Mouse (Mus musculus) right cerebral cortex, postnatal 25 days (tissue): ENCODE measurements around the gene 3830406C13Rik.

Experiments used
- DNase-seq: peaks from one replicate; pipeline ENCODE4 v3.0.0; 2022

Gene 3830406C13Rik

DNA sequence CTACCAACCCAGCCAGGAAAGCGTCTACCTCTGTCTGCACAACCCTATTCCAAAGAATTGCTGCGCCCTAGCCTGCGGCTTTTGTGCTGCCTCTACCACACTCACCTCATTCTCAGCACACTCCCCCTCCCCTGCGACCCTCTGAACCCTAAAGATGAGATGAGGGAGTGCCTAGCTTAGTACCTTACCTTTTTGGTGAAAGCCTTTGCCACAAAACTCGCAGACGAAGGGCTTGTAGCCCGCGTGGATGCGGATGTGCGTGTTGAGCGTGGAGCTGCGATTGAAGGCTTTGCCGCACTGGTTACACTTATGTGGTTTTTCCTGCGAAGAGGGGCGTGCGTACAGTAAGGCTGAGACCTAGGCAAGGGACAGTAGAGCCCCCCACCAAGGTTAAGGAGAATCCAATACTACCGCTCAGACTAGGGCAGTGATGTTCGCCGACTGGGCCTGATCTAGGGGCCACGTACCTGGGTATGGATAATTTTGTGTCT is 59.5 kb downstream of the 3830406C13Rik start:
- DNase-seq: no peak

DNA sequence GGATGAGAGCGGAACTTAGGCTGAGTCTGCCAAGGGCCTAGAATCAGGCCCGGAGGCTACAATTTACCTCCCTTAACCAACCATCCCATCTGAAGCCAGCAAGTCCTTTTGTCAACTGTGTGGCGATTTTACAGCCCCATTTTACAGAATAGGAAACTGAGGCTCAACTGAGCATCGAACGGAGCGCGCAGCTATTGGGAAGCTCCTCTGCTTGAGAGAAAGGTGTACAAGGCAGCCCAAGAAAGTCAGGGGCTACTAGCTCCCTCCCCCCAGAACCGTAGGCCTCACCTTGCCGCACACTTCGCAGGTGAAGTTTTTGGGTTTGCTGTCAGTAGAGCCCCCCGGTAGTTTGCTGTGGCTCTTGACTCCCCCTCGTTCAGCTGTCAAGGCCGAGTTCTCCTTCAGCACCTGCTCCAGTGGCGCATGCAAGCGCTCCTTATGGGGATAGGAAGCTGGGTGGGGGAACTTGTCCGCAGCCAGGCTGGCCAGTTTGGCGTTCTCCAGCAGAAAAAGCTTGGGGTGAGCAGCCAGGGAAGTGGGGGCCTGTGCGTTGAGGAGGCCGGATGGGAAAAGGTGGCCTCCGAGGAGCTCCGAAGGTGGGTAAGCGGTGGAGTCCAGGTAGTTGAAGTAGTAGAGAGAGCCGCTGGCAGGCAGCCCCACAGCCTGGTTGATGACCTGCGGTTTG is 60.2 kb downstream of the 3830406C13Rik start:
- no peak for DNase-seq

DNA sequence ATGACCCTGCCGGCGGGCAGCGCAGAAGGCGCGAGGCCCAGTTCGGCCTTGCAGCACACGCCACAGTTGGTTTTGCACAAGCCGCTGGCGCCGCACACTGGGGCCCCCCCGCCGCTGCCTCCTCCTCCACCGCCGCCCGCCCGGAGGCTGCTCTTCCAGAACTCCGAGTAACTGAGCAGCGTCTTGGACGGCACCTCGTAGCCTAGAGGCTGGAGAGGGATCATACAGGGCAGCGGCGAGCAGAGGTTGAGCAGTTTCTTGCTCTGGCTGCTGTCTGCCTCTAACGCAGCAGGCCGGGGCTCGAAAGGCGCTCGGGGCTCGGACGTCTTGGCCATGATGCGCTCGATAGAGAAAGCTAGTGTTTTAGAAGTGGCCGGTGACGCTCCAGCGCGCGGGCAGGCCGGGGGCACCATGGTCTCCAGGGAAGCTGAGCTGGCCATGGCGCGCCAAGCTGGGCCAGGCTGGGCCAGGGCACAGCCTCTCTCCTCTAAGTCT is 60.8 kb downstream of the 3830406C13Rik start:
- DNase-seq: no peak

DNA sequence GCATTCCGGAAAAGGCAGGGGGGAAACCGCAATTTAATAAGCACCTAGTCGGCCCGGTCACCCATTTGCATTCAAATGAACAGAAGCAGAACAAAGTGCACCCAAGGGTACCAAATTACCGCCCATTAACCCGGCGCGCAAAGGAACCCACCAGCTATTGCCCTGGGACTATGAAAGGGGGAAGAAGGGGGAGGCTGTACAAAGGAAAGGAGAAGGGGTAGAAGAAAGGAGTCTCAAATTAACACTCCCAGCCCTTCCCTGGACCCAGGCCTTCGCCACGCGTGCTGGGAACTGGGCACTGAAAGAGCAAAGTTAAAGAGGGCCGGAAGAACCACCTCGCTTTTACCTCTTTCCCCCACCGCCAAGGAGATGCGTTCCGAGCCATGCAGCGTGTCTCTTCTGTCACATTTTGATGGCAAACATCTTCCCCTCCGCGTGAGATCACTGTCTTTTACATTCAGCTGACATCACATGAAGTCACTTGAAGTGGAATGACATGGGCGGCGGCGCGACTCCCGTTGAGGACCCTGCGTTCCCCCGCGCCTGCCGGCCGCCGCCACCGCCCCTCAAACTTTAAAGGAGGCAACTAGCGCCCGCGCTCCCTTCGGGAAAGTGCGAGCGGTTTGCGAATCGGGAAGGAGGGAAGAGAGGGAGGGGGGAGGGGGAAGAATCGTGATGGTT is 61.4 kb downstream of the 3830406C13Rik start:
- DNase-seq: no peak

DNA sequence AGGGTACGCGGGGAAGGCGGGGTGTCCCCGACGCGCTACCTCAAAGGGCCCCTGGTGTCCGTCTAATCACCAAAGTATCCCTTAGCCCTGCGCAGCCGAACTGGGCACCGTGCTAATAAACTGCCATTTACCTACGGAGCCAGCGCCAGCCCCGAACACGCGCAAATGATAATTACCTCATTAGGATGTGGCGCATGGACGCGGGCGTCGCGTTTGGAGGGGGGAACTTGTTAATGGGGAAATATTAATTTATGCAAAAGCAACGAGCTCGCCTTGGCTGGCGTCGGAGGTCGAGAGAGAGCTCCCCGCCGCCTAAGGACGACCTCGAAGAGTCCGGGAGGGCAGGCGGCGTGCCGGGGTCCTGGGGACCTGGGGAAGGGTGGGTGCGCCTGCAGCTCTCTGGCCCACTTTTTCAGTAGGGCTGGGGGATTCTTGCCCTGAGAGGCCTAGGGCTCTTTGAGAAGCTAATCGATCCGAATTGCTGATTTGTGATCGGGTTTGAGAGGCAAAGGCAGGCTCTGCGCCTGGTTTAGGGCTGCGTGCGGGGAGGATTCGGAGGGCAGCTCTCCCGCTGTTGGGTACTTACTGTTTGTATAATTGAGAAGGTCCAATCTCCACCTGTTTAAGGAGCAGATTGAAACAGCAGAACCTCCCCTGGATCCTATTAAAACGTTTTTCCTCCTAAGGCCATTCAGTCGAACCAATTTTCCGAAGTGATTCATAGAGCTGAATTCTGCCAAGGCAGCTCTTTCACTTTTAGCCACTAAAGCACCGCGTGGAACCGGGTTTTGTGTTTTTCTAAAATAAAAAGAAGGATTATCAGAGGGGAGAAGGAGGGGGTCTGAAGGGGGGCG is 62.3 kb downstream of the 3830406C13Rik start:
- DNase-seq: no peak

DNA sequence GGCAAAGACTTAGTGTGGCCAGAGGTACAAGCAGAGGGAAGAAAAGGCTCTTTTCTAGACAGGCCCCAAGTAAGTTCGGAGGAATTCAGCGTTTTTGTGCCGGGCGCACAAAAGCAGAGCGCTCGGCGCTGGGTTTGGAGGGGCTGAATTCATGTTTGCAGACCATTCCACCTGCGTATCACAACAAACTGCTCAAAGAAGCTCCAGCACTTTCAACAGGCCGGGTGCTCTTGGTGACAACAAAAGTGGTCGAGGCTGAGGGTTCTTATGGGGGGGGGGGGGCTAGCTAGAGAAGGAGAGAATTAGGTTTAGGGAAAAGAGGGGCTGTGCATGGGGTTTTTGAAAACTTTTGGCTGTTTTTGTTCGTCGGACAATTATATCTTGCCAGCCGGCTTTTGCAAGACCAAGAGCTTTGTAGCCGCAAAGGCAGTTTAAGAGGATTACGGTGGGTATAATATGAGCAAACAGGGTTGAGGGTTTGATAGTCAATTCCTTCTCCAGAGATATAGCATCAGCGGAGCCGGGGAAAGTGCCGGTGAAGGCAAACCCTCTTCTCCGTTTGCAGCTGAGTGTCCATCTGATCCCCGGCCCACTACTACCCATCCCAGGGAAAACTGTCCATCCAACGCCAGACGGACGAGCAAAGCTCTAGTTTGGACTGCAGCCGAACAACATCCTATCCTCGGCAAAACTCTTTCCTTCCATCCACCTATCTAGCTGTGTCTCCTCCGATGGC is 63.1 kb downstream of the 3830406C13Rik start:
- DNase-seq: no peak

DNA sequence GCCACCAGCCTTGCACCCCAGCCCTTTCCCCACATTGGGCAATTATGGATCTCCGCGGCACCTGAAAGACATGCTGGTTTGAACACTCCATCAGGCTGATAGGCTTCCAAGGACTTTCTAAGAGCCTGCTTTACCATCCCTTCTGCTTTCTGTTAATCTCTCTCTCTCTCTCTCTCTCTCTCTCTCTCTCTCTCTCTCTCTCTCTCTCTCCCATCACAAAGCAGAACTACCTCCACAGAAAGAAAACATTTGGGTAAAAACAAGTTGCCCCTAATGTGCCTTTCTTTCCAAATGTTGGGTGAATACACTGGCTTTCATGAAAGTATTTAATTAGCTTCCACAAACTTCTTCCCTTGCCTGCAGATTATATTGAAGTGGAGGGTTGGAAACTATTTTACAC is 64.1 kb downstream of the 3830406C13Rik start, which contains the start of gene Fezf2:
TSS of gene Fezf2 (minus strand) at position 101 of the 400 bp plus-strand sequence.
- no peak for DNase-seq

DNA sequence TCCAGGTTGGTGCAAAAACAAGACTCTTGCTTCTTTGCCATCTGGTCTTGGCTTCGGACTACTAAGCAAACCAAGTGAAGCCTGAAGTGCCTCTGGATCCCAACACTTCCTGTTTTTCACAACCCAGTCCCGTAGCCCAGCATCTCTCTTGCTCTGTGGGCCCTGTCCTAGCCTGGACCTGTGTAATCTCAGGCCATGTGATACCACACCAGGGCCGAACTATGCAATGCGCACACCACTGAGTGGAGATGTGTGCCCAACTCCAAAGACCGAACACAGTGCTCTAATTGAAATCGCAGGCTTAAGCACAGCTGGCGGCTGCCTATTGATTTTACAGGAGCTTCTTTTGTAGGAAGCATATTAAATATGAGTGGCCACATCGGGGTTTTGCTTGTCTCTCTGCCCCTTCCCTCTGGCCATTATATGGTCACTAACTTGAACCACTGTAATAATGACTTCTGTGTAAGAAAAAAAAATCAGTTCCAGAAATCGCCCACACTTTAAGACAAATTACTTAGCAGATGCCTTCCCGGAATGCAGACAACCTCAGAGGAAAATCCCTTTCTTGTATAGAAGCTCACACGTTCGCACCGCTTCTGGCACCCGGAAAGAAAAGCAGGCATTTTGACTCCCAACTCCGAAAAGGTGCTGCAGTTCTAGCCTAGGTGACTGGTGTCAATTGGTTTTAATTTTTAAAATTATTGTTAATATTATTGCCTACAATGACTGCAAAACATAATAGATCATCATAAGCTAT is 65.5 kb downstream of the 3830406C13Rik start:
- no peak for DNase-seq

DNA sequence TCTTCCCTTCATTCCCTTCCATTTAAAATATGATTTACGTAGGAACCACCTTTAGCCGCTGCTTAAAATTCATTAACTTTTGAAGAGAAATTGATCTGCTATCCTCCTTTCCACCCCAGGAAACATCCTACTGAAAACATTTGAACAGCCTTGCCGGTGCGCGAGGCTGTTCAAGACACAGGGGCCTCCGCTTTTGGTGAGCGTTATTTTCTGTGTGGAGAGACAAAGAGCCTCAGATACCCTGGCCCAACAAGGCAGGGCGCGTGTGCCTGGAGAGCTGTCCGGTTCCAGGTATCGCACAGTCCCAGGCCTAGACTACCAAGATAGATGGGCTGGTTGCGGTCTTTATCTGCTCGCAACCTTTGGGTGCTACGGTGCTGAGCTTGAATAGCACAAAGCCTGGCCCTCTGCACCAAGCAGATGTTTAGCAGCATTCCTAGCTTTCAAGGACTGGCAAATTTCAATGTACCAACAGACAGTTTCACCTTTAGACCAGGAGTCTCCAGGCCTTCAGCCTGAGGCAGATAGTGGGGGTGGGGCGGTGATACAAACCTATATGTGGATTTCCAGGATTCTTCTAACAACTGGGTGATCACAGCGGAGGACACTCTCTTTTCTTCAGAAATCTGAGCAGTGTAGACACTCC is 66.4 kb downstream of the 3830406C13Rik start:
- no peak for DNase-seq
